Mouse (Mus musculus) urinary bladder, postnatal 0 days (tissue): ENCODE data around the gene Crhr2. TPM values are rescaled to one million over a fixed set of nuclear protein-coding genes. Genes with fewer than 3 reads are reported as not detected.

Source experiments
- polyA plus RNA-seq: library from polyadenylated mRNA; unstranded; fragments of >200 nt; fragmentation: Nextera tagmentation; extraction: Ambion mirVana; gene quantifications from 2 replicates; pipeline ENCODE4 v1.2.1, GENCODE M21; 2015

Gene Crhr2
- polyA plus RNA-seq, result 0.11 and 0.16 TPM in 2 replicates

DNA sequence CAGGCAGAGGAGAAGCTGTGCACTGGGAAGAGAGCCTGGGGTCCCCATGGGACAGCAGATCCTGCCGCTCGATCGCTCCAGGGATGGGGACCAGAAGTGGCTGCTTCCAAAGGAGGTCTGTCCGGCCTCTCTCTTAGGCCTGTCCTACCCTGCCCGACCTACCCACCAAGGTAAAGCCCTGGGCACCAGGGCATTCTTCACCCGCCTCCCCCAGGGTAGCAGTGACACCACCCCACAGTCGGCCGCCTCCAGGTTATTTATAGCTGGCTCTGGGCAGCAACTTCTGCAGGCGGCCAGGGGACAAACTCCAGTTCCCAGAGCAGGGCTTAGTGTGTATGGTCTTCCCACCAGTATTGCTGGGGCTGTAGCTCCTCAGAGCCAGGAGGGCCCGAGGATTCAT lies at the start of gene Crhr2:
Crhr2 (minus strand) TSS at position 223 of the 400 bp plus-strand sequence.

GRCm38 (mm10) chr6:55174741-55175181 lies 41.9 kb upstream of the Crhr2 start, which contains the start of gene Inmt:
Inmt (minus strand) TSS chr6:55175043.

Other genes starting within 250 kb of the Crhr2 start
- 5.8 and 6.4 TPM in 2 replicates for gene Nod1, start 160.4 kb downstream of the Crhr2 start, polyA plus RNA-seq
- 4.9 and 5.8 TPM in 2 replicates for gene Ggct, start 140.1 kb downstream of the Crhr2 start, polyA plus RNA-seq
- gene Gars, start 95.0 kb downstream of the Crhr2 start, polyA plus RNA-seq, result 106 and 124 TPM in 2 replicates
- 0.85 and 2.1 TPM in 2 replicates for gene Inmt, start 42.0 kb upstream of the Crhr2 start, polyA plus RNA-seq
- gene Mindy4, start 70.4 kb upstream of the Crhr2 start, polyA plus RNA-seq, result 3.8 and 5.2 TPM in 2 replicates
- 293 and 299 TPM in 2 replicates for gene Aqp1, start 203.4 kb upstream of the Crhr2 start, polyA plus RNA-seq
- gene Ghrhr, start 243.3 kb upstream of the Crhr2 start, polyA plus RNA-seq, result not detected in 2 replicates